Mouse (Mus musculus) spleen, postnatal 10 days (tissue): ENCODE measurements around the gene Rpa2.
"Not testable (repeated sequence)": the region's sequence is repeated elsewhere in the genome, so short reads cannot be mapped to it uniquely, and the experiment has no call there.

ENCODE experiments used
- DNase-seq, 2 experiments: peaks; one replicate each; pipeline ENCODE4 v3.0.0; 2021 to 2022; ENCODE audit warnings: low spot score in 2 of 2

Rpa2 gene

DNA sequence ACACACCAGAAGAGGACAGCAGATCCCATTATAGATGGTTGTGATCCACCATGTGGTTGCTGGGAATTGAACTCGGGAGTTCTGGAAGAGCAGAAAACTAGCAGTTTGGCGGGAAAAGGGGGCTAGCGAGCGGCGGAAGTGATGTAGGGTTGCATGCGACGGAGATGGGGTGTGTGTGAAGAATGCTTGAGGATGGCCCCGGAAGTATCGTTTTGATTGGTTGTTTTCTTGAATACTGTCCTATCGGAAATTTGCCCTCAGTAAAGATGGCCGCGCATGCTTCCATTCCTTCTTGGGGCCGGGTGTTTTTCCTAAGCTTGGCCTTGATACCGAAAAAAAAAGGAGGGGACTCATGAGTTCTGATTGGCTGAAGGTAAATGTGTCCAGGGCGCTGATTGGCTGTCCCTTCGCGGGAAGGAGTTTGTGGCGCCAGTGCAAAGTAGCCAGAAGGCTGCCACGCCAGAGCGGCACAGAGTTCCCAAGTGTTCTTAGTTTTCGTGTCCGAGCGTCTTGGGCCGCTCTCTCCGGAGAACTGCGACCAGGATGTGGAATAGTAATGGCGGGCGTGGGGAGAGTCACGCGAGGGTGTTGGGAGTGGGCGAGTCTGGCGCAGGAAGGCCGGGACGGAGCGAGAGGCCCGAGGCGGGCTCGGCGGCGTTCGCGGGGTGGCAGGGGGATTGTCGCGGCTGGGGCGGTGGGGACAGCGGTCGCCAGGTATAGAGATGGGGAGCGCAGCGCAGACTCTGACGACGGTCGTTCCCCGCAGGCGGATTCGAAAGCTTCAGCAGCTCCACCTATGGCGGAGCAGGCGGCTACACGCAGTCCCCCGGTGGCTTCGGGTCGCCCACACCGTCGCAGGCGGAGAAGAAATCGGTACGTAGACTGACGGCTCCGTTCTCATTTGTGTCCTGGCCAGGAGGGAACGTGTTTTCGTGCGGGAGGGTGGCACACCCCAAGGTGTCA lies at the start of gene Rpa2:
Gene Rpa2 (plus strand): TSS at position 419 of the 963 bp plus-strand sequence.
- DNase-seq, result peak; percentile 97 to 99

GRCm38 (mm10) chr4:132728233-132728632 lies 39.9 kb upstream of the Rpa2 start:
- no peak for DNase-seq

DNA sequence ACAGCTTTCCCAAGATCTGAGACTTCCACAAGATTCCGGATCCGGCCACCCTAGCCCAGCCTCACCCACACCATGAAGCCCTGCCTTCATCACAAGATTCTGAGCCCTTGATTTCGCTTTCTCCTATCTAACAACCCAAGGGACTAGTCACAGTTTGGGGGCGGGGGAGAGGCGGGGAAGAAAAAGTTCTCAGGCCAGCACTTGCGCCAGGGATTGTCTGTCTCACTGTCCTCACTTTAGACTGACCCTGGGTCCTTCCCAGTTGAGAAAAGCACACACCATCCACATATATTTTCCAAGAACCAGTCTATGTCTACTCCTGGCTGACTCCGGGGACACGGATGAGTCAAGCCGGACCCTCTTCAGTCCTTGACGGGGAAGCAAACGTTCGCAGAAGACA lies 36.5 kb upstream of the Rpa2 start:
- no peak for DNase-seq

- peak; percentile 79 to 95 for DNase-seq
These were observed 35.9 kb upstream of the Rpa2 start, which contains the start of gene Xkr8 for GRCm38 (mm10) chr4:132732148-132732684. Xkr8 (minus strand) TSS chr4:132732546.

- no peak for DNase-seq
These were observed 34.9 kb upstream of the Rpa2 start for GRCm38 (mm10) chr4:132733071-132733770.

DNA sequence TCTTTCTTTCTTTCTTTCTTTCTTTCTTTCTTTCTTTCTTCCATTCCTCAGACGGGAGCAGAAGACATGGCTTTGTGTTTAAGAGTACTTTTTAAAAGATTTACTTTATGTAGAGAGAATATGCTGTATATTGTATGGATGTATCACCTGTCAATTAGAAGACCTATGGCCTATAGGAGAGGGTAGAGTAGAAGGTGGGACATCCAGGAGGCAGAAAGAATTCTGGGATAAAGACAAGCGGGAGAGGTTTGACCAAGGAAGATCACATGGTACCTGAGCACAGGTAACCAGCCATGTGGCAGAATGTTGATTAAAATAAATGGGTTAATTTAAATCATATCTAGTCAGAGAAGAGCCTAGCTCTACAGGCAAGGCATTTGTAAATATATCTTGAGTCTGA lies 33.4 kb upstream of the Rpa2 start:
- no peak for DNase-seq

DNA sequence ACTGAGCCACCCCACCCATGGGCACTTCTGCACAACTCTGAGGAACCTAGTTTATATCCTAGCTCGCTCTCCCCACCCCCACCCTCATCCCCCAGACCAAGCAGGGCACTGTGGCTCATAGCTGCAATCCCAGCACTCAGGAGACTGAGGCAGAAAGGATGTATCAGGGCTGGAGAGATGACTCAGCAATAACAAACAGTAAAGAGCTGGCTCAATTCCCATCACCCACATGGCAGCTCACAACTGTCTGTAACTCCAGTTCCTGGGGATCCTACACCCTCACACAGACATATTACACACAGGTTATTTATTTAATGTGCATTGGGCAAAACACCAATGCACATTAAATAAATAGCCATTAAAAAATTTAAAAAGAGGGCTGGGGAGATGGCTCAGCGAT lies 32.7 kb upstream of the Rpa2 start:
- no peak for DNase-seq

- DNase-seq, result no peak
These were observed 32.2 kb upstream of the Rpa2 start for GRCm38 (mm10) chr4:132735894-132736293.

DNA sequence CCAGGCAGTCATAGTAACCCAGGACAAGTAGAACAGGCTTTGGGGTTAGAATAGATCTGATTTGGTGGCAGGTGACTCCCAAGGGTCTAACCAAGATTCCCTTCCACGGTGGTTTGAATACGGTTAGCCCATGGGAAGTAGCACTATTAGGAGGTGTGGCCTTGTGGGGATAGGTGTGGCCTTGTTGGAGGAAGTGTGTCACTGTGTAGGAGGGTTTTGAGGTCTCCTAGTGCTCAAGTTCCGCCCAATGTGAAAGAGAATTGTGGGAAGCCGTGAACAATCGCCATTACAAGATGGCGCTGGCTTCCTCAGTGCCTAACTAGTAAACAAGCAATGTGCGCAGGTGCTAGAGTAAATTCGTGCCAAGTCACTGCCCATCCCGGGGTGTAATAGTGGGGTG lies 31.0 kb upstream of the Rpa2 start:
- not testable (repeated sequence) for DNase-seq

DNA sequence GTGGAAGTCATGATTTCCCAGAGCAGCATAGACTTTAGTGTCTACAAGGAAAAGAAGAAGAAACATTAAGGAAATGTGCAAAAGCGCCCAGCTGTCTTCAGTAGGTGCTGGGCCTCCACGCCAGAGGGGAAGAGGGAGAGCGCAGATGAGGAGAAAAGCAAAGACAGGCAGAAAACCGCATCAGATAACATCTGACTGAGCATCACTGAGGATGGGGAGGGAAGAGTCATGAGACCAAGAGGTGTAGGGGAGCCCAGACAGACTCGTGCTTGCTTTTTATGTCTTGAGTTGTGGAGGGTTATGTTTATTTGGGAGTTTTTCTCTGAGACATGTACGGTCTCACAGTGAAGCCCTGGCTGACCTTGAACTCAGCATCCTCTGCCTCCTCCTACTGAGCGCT lies 26.6 kb upstream of the Rpa2 start:
- DNase-seq, result no peak

GRCm38 (mm10) chr4:132743992-132744911 lies 23.9 kb upstream of the Rpa2 start:
- DNase-seq, result no peak

DNA sequence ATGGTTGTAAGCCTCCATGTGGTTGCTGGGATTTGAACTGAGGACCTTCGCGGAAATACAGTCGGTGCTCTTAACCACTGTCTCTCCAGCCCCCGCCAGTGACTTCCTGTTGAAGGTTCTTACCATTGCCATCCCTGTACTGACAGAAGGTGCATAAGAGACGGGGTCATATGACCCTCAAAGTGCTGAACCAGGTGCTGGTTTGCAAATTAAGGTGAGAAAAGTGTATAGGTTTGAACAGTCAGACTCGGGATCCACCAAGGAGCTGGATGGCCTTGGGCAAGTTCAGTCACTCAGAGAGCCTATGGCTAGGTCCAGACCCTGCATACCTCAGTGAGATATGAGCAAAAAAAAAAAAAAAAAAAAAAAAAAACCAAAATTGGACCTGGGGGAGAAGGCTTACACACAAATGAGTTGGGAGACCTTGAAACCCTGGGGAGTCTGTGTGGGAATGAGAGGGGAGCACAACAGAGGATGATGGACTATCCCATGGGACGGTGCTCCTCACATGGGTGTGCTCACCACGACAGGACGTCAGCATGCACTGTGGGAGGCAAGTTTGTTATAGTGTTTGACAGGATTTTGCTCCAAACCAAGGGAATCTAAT lies 21.1 kb upstream of the Rpa2 start:
- DNase-seq, result no peak

DNA sequence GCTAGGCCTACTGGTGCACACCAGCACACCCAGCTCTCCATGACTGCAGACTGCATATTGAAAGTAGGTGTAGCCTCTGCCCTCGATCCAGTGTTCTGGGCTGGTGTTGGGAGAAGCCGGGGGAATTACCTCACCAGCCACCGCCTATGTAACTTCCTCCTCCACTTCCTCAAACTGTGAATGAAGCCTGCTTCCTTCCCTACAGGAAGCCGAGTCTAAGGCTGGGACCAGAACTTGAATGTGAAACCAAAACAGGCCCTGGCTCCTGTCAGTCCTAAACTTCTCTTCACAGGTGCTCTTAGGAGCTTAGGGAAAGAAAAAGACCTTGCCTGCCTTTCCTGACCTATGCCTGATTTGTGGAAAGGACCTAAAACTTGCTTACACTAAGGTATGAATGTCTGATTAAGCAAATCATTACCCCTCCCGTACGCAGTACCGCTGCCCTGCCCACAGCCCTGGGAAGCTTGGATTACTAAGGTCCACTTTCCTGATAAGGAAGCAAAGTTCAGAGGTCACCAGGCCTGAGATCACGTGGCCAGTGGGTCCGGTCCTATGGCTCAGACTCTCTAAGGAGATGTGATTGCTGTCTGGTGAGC lies 20.4 kb upstream of the Rpa2 start:
- DNase-seq, result peak; percentile 26 to 43

DNA sequence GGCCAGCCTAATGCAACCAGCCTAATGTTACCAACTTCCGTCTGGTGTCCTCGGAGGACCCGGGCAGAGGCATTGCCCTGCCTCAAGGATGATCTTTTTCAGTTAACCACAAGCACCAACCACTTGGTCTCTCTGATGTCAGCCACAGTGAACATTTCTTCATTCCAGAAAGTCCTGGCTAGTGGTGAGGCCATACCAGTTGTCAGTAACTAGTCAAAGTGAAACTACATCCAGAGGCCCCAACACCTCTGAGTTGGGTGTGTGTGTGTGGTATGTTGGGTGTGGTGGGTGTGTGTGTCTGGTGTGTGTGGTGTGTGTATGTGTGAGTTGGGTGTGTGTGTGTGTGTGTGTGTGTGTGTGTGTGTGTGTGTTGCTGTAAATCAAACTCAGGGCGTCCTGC lies 19.4 kb upstream of the Rpa2 start:
- no peak for DNase-seq

DNA sequence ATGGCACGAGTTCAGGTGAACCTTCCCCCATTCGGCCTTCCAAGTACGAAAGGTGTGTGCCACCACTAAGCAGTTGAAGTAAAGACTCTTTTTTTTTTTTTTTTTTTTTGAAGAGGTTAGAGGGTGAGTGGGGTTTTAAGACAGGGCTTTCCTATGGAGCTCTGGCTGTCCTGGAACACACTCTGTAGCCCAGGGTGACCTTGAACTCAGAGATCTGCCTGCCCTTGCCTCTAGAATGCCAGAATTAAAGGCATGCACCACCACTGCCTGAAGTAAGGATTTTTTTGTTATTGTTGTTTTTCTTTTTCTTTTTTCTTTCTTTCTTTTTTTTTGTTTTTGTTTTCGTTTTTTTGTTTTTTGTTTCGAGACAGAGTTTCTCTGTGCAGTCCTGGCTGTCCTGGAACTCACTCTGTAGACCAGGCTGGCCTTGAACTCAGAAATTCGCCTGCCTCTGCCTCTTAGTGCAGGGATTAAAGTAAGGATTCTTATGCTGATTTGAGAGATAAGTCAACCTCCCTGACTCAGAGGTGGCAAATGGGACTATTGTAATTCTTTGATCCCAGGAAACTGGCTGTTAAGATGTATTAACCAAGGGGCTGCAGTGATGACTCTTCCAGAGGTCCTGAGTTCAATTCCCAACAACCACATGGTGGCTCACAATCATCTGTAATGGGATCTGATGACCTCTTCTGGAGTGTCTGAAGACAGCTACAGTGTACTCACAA lies 18.7 kb upstream of the Rpa2 start:
- DNase-seq, result no peak

GRCm38 (mm10) chr4:132752992-132753391 lies 15.1 kb upstream of the Rpa2 start:
- no peak for DNase-seq

DNA sequence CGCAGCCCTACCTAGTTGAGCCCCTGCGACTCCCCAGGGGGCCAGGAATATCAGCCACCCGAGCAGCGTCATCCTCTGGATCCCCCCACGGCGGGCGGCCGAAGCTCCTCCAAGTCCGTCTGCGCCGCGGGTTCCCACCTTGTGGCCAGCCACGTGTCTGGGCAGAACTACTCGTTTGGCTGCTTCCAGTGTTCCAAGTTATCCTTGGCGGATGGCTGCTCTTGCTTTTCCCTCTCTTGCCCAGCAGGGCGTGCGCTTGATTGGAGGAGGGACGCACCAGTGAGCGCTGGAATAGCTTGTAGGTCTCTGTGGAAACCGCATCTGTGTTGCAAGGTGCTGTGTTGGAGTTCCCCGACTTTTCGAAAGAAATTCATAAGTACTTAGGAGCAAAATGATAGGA lies 11.2 kb upstream of the Rpa2 start, which contains the start of gene Smpdl3b:
Gene Smpdl3b (minus strand): TSS at position 279 of the 400 bp plus-strand sequence.
- peak in 1 of 2 experiments; percentile 32 for DNase-seq

GRCm38 (mm10) chr4:132757633-132758351 lies 10.3 kb upstream of the Rpa2 start:
- DNase-seq, result no peak

- no peak for DNase-seq
These were observed 7.8 kb upstream of the Rpa2 start for GRCm38 (mm10) chr4:132760296-132760695.
